Mouse (Mus musculus) cerebellum, postnatal 25 days (tissue): ENCODE results near the gene Dohh.
A peak's percentile ranks its signal among the peaks of the same experiment; 100 is the strongest.

Experiments used
- DNase-seq, 2 experiments: peaks; one replicate each; pipeline ENCODE4 v3.0.0; 2021; ENCODE audit warnings: mixed read lengths in 2 of 2

Dohh gene

GRCm38 (mm10) chr10:81405588-81406201, 21.5 kb downstream of the Dohh start:
- DNase-seq, result peak; percentile 84 to 92

- peak in 1 of 2 experiments; percentile 58 for DNase-seq
Observed at GRCm38 (mm10) chr10:81406504-81407440, 22.5 kb downstream of the Dohh start.

GRCm38 (mm10) chr10:81407539-81408423, 23.6 kb downstream of the Dohh start:
- DNase-seq, result peak; percentile 86 to 88

- DNase-seq, result no peak
Observed at GRCm38 (mm10) chr10:81408424-81408729, 24.1 kb downstream of the Dohh start.

- peak; percentile 73 to 84 for DNase-seq
Observed at GRCm38 (mm10) chr10:81408871-81409291, 24.7 kb downstream of the Dohh start.

- no peak for DNase-seq
Observed at GRCm38 (mm10) chr10:81409330-81409729, 25.1 kb downstream of the Dohh start.

- DNase-seq, result no peak
Observed at GRCm38 (mm10) chr10:81410350-81410749, 26.1 kb downstream of the Dohh start.

- DNase-seq, result no peak
Observed at GRCm38 (mm10) chr10:81410981-81411380, 26.8 kb downstream of the Dohh start.

- peak; percentile 94 for DNase-seq
Observed at GRCm38 (mm10) chr10:81411471-81412400, 27.5 kb downstream of the Dohh start.

- peak in 1 of 2 experiments; percentile 64 for DNase-seq
Observed at GRCm38 (mm10) chr10:81412586-81413309, 28.5 kb downstream of the Dohh start.

- peak; percentile 89 to 91 for DNase-seq
Observed at GRCm38 (mm10) chr10:81413310-81414261, 29.4 kb downstream of the Dohh start.

GRCm38 (mm10) chr10:81414682-81415081, 30.5 kb downstream of the Dohh start:
- DNase-seq, result no peak

- DNase-seq, result no peak
Observed at GRCm38 (mm10) chr10:81415146-81415545, 30.9 kb downstream of the Dohh start.

- DNase-seq, result peak; percentile 66 to 73
Observed at GRCm38 (mm10) chr10:81415549-81416310, 31.5 kb downstream of the Dohh start.

- peak; percentile 97 to 98 for DNase-seq
Observed at GRCm38 (mm10) chr10:81416581-81417226, 32.5 kb downstream of the Dohh start.

GRCm38 (mm10) chr10:81417227-81418215, 33.3 kb downstream of the Dohh start:
- DNase-seq, result peak; percentile 29 to 44
